Mouse (Mus musculus): ENCODE measurements around the gene Ilf2. TPM values are rescaled to one million over a fixed set of nuclear protein-coding genes. Genes with fewer than 3 reads are reported as not detected.

The Ilf2 gene
- polyA plus RNA-seq, 1 experiment = 211 TPM

- H3K9ac ChIP-seq (ENCODE audit: low read depth, poor library complexity, severe bottlenecking) = peak within 1 kb of the TSS; percentile 9; the same call in 1 of the 2 replicates
- H3K4me1 ChIP-seq (ENCODE audit: control insufficient read depth, insufficient read depth, low read length) = peaks cover 5% of the 10 kb centered on the region
- H3K27me3 ChIP-seq (ENCODE audit: control insufficient read depth, insufficient read depth, low read length, poor library complexity, severe bottlenecking) = no peaks in the 10 kb centered on the region
- peak within 1 kb of the TSS; percentile 55 for H3K4me3 ChIP-seq (ENCODE audit: low read depth, low read length)
- no peaks in the 10 kb centered on the region for H3K36me3 ChIP-seq (ENCODE audit: control insufficient read depth, insufficient read depth, low read length, poor library complexity, severe bottlenecking)
- TF ChIP-seq CTCF (IDR thresholded peaks at IDR 0.05; ENCODE audit: low read depth, low read length) (peak; percentile 42), EP300 (IDR thresholded peaks at IDR 0.05; ENCODE audit: insufficient read depth, low read depth, low read length) (no peak), POLR2A (IDR thresholded peaks at IDR 0.05; ENCODE audit: insufficient read depth, low read length) (no peak)
- H3K27ac ChIP-seq (ENCODE audit: insufficient read depth, low read length) = no peak within 1 kb of the TSS
- H3K9me3 ChIP-seq (replicated peaks; ENCODE audit: control insufficient read depth, insufficient read depth, low read length, poor library complexity, severe bottlenecking) = no peaks in the 10 kb centered on the region
Observed at GRCm38 (mm10) chr3:90513796-90514590, 38.1 kb downstream of the Ilf2 start, which contains the start of the genes S100a1 and S100a13. Gene S100a1 (minus strand): TSS chr3:90514392. Gene S100a13 (plus strand): TSS chr3:90514435.

GRCm38 (mm10) chr3:90514691-90515090 is 38.8 kb downstream of the Ilf2 start:
- Histone ChIP-seq H3K9me3 (replicated peaks; ENCODE audit: control insufficient read depth, insufficient read depth, low read length, poor library complexity, severe bottlenecking) (no peaks in the 10 kb centered on the region), H3K27ac (ENCODE audit: insufficient read depth, low read length) (no peak overlapping the region), H3K4me1 (ENCODE audit: control insufficient read depth, insufficient read depth, low read length) (peaks cover 5% of the 10 kb centered on the region), H3K27me3 (ENCODE audit: control insufficient read depth, insufficient read depth, low read length, poor library complexity, severe bottlenecking) (no peaks in the 10 kb centered on the region), H3K36me3 (ENCODE audit: control insufficient read depth, insufficient read depth, low read length, poor library complexity, severe bottlenecking) (no peaks in the 10 kb centered on the region), H3K9ac (ENCODE audit: low read depth, poor library complexity, severe bottlenecking) (no peak overlapping the region), H3K4me3 (ENCODE audit: low read depth, low read length) (peak overlapping the region; percentile 48)
- TF ChIP-seq CTCF (IDR thresholded peaks at IDR 0.05; ENCODE audit: low read depth, low read length) (no peak), EP300 (IDR thresholded peaks at IDR 0.05; ENCODE audit: insufficient read depth, low read depth, low read length) (peak; percentile 56)

DNA sequence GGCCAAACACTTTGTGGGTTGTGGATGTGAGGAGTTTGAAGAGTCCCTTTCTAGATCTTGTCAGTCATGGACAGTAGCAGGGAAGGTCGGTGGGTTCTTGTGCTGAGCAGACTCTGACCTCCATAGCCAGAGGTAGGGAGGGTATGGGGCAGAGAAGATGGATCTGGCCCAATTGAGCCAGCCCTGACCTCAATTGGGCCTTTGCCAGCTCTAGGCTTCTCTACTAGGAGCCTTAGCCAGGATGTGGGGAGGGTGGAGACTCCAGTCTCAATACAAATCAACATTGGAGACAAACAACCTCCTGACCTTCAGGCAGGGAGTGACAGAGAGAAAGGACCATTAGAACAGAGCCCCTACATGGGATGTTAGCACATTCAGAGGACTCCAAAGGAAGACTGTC is 39.3 kb downstream of the Ilf2 start:
- peak overlapping the region; percentile 48 for H3K4me3 ChIP-seq (ENCODE audit: low read depth, low read length)
- H3K36me3 ChIP-seq (ENCODE audit: control insufficient read depth, insufficient read depth, low read length, poor library complexity, severe bottlenecking) = no peaks in the 10 kb centered on the region
- peaks cover 5% of the 10 kb centered on the region for H3K4me1 ChIP-seq (ENCODE audit: control insufficient read depth, insufficient read depth, low read length)
- no peak overlapping the region for H3K27ac ChIP-seq (ENCODE audit: insufficient read depth, low read length)
- no peaks in the 10 kb centered on the region for H3K9me3 ChIP-seq (replicated peaks; ENCODE audit: control insufficient read depth, insufficient read depth, low read length, poor library complexity, severe bottlenecking)
- H3K27me3 ChIP-seq (ENCODE audit: control insufficient read depth, insufficient read depth, low read length, poor library complexity, severe bottlenecking) = no peaks in the 10 kb centered on the region
- H3K9ac ChIP-seq (ENCODE audit: low read depth, poor library complexity, severe bottlenecking) = no peak overlapping the region
- TF ChIP-seq POLR2A (IDR thresholded peaks at IDR 0.05; ENCODE audit: insufficient read depth, low read length) (no peak), CTCF (IDR thresholded peaks at IDR 0.05; ENCODE audit: low read depth, low read length) (no peak), EP300 (IDR thresholded peaks at IDR 0.05; ENCODE audit: insufficient read depth, low read depth, low read length) (no peak)

DNA sequence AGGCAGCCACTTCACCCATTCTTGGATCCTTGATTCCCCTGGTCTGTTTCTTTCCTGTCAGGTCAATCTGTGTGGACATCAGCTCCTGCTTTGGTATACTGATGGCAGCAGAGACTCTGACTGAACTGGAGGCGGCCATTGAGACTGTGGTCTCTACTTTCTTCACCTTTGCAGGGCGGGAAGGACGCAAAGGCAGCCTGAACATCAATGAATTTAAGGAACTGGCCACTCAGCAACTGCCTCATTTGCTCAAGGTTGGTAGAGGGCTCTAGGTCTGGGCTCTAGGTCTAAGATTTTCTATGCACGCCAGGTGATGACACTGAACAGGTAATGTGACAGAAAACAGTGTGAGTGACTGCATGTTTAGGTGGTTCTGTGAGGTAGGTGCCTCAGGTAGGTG is 39.9 kb downstream of the Ilf2 start:
- Histone ChIP-seq H3K9ac (ENCODE audit: low read depth, poor library complexity, severe bottlenecking) (no peak overlapping the region), H3K4me1 (ENCODE audit: control insufficient read depth, insufficient read depth, low read length) (peaks cover 5% of the 10 kb centered on the region), H3K36me3 (ENCODE audit: control insufficient read depth, insufficient read depth, low read length, poor library complexity, severe bottlenecking) (no peaks in the 10 kb centered on the region), H3K9me3 (replicated peaks; ENCODE audit: control insufficient read depth, insufficient read depth, low read length, poor library complexity, severe bottlenecking) (no peaks in the 10 kb centered on the region), H3K4me3 (ENCODE audit: low read depth, low read length) (no peak overlapping the region), H3K27ac (ENCODE audit: insufficient read depth, low read length) (no peak overlapping the region), H3K27me3 (ENCODE audit: control insufficient read depth, insufficient read depth, low read length, poor library complexity, severe bottlenecking) (no peaks in the 10 kb centered on the region)
- no peak for TF ChIP-seq CTCF (IDR thresholded peaks at IDR 0.05; ENCODE audit: low read depth, low read length)
- no peak for TF ChIP-seq EP300 (IDR thresholded peaks at IDR 0.05; ENCODE audit: insufficient read depth, low read depth, low read length)
- no peak for TF ChIP-seq POLR2A (IDR thresholded peaks at IDR 0.05; ENCODE audit: insufficient read depth, low read length)

DNA sequence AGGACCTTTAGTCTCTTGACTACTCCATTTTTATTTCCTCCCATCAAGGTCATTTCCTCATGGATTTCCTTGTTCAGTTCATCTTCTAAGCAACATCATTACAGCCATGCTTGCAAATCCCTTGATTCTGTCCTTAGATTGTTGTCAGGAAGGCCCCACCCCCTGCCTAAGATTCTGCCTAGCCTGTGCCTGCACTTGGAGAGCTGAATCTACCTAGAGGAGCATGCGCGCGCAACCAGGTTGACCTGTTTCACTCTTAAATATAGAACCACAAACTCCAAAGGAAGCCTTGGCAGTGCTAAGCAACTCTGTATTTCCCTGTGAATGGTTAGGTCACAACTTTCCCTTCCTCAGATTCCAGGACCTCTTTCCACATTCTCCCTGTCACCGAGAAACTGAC is 41.8 kb downstream of the Ilf2 start:
- Histone ChIP-seq H3K27ac (ENCODE audit: insufficient read depth, low read length) (no peak overlapping the region), H3K9ac (ENCODE audit: low read depth, poor library complexity, severe bottlenecking) (no peak overlapping the region), H3K4me3 (ENCODE audit: low read depth, low read length) (no peak overlapping the region), H3K4me1 (ENCODE audit: control insufficient read depth, insufficient read depth, low read length) (peaks cover 5% of the 10 kb centered on the region), H3K9me3 (replicated peaks; ENCODE audit: control insufficient read depth, insufficient read depth, low read length, poor library complexity, severe bottlenecking) (no peaks in the 10 kb centered on the region), H3K27me3 (ENCODE audit: control insufficient read depth, insufficient read depth, low read length, poor library complexity, severe bottlenecking) (no peaks in the 10 kb centered on the region), H3K36me3 (ENCODE audit: control insufficient read depth, insufficient read depth, low read length, poor library complexity, severe bottlenecking) (no peaks in the 10 kb centered on the region)
- TF ChIP-seq CTCF (IDR thresholded peaks at IDR 0.05; ENCODE audit: low read depth, low read length) = no peak
- TF ChIP-seq POLR2A (IDR thresholded peaks at IDR 0.05; ENCODE audit: insufficient read depth, low read length) = no peak
- no peak for TF ChIP-seq EP300 (IDR thresholded peaks at IDR 0.05; ENCODE audit: insufficient read depth, low read depth, low read length)

- Histone ChIP-seq H3K9ac (ENCODE audit: low read depth, poor library complexity, severe bottlenecking) (no peak overlapping the region), H3K27me3 (ENCODE audit: control insufficient read depth, insufficient read depth, low read length, poor library complexity, severe bottlenecking) (no peaks in the 10 kb centered on the region; the same call in 1 of the 2 replicates), H3K27ac (ENCODE audit: insufficient read depth, low read length) (no peak overlapping the region), H3K9me3 (replicated peaks; ENCODE audit: control insufficient read depth, insufficient read depth, low read length, poor library complexity, severe bottlenecking) (no peaks in the 10 kb centered on the region), H3K4me3 (ENCODE audit: low read depth, low read length) (no peak overlapping the region), H3K4me1 (ENCODE audit: control insufficient read depth, insufficient read depth, low read length) (peaks cover 2% of the 10 kb centered on the region), H3K36me3 (ENCODE audit: control insufficient read depth, insufficient read depth, low read length, poor library complexity, severe bottlenecking) (no peaks in the 10 kb centered on the region)
- TF ChIP-seq EP300 (IDR thresholded peaks at IDR 0.05; ENCODE audit: insufficient read depth, low read depth, low read length) (no peak), CTCF (IDR thresholded peaks at IDR 0.05; ENCODE audit: low read depth, low read length) (peak; percentile 39)
Observed at GRCm38 (mm10) chr3:90525421-90525820, 49.5 kb downstream of the Ilf2 start.
